Mouse (Mus musculus): Measurements from ENCODE around the gene Arhgap1. TPM values are rescaled to one million over a fixed set of nuclear protein-coding genes. Genes with fewer than 3 reads are reported as not detected.

Gene Arhgap1
- 58.9 to 66.5 TPM (median 63.2 TPM) in 4 replicates for total RNA-seq (2023; ENCODE audit: inconsistent age)

GRCm38 (mm10) chr2:91649553-91650359 is at the start of gene Arhgap1, which contains the start of gene Zfp408:
TSS of gene Arhgap1 (plus strand) at chr2:91649860.
TSS of gene Zfp408 (minus strand) at chr2:91649791.

DNA sequence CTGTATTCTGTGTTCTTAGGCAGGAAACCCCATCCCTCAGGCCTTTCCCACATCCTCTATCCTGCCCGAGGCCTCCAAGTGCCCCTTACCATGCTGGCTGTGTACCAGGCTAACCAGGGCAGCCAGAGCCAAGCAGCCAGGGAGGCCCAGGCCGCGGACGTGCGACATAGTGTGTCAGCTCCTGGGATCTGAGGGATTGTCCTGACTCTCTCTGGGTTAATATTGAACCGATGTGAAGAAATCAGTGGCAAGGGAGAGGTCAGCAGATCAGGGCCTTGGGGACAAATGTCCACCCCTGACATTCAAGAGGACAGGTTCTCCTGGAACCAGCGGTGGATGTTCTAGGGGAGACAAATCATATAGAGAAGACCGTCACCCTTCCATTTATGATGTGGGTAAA is 13.4 kb upstream of the Arhgap1 start, which contains the start of gene F2:
Gene F2 (minus strand): TSS at position 186 of the 400 bp plus-strand sequence.

GRCm38 (mm10) chr2:91710272-91711234 is 60.9 kb downstream of the Arhgap1 start, which contains the start of the genes Atg13 and Harbi1:
TSS of gene Atg13 (minus strand) at chr2:91710576.
TSS of gene Harbi1 (plus strand) at chr2:91710852.

Other genes with a start within 250 kb of the Arhgap1 start
- gene 1110051M20Rik, start 205.2 kb upstream of the Arhgap1 start, total RNA-seq (2023; ENCODE audit: inconsistent age): 6.7 to 10.0 TPM (median 7.8 TPM) in 4 replicates
- 0.16 to 0.24 TPM (median 0.19 TPM) in 4 replicates for gene Lrp4, start 192.3 kb upstream of the Arhgap1 start, total RNA-seq (2023; ENCODE audit: inconsistent age)
- gene Ckap5, start 123.1 kb upstream of the Arhgap1 start, total RNA-seq (2023; ENCODE audit: inconsistent age): 35.1 to 40.5 TPM (median 36.7 TPM) in 4 replicates
- 0.54 TPM in 1 of 4 replicates, not detected in the others for gene F2, start 13.4 kb upstream of the Arhgap1 start, total RNA-seq (2023; ENCODE audit: inconsistent age)
- gene Zfp408, start 69 bp upstream of the Arhgap1 start, total RNA-seq (2023; ENCODE audit: inconsistent age): 21.0 to 35.3 TPM (median 29.7 TPM) in 4 replicates
- 32.6 to 37.8 TPM (median 35.8 TPM) in 4 replicates for gene Atg13, start 60.7 kb downstream of the Arhgap1 start, total RNA-seq (2023; ENCODE audit: inconsistent age)
- gene Harbi1, start 61.0 kb downstream of the Arhgap1 start, total RNA-seq (2023; ENCODE audit: inconsistent age): 8.3 to 14.5 TPM (median 11.0 TPM) in 4 replicates
- 56.6 to 60.5 TPM (median 58.8 TPM) in 4 replicates for gene Ambra1, start 80.3 kb downstream of the Arhgap1 start, total RNA-seq (2023; ENCODE audit: inconsistent age)